Mouse (Mus musculus) embryonic facial prominence, embryonic 13.5 days (tissue): Measurements from ENCODE around the gene Dcst1. TPM values are rescaled to one million over a fixed set of nuclear protein-coding genes. Genes with fewer than 3 reads are reported as not detected.

Experiments
- ATAC-seq: fragments of 200-750 bp; cut with Nextera tagmentation; 2 replicates; pipeline ENCODE4 v1.8.0; 2017; ENCODE audit warnings: low read depth; ENCODE audit not compliant: insufficient number of reproducible peaks, insufficient read depth, low FRiP score, low TSS enrichment
- H3K27ac ChIP-seq: fragments of 300-500 bp; sonication (generic); 2 replicates; pipeline ENCODE4 v1.5.1; 2015; ENCODE audit warnings: moderate library complexity, mild to moderate bottlenecking, inconsistent platforms
- H3K27me3 ChIP-seq: fragments of 300-500 bp; sonication (generic); 2 replicates; pipeline ENCODE4 v1.6.1; 2015; ENCODE audit warnings: mild to moderate bottlenecking, inconsistent platforms
- H3K36me3 ChIP-seq: fragments of 300-500 bp; sonication (generic); 2 replicates; pipeline ENCODE4 v1.6.1; 2015; ENCODE audit warnings: mild to moderate bottlenecking, inconsistent platforms
- H3K4me1 ChIP-seq: fragments of 300-500 bp; sonication (generic); 2 replicates; pipeline ENCODE4 v1.6.1; 2015; ENCODE audit warnings: inconsistent platforms
- H3K4me2 ChIP-seq: fragments of 300-500 bp; sonication (generic); 2 replicates; pipeline ENCODE4 v1.6.1; 2015; ENCODE audit warnings: moderate library complexity, mild to moderate bottlenecking, inconsistent platforms
- H3K4me3 ChIP-seq: fragments of 300-500 bp; sonication (generic); 2 replicates; pipeline ENCODE4 v1.5.1; 2015; ENCODE audit warnings: mild to moderate bottlenecking, inconsistent platforms
- H3K9ac ChIP-seq: fragments of 300-500 bp; sonication (generic); 2 replicates; pipeline ENCODE4 v1.6.1; 2015; ENCODE audit warnings: mild to moderate bottlenecking, inconsistent platforms
- H3K9me3 ChIP-seq: fragments of 300-500 bp; sonication (generic); 2 replicates; pipeline ENCODE4 v1.6.1; 2016; ENCODE audit warnings: inconsistent platforms
- WGBS: fragments of 180-500 bp; shearing (Covaris S2); methylation state at CpG from one replicate; pipeline ENCODE4 v1.1.7; 2015; ENCODE audit warnings: mixed read lengths; 5-methylcytosine and 5-hydroxymethylcytosine counted together
- polyA plus RNA-seq: library from polyadenylated mRNA; unstranded; fragments of >200 nt; fragmentation: Nextera tagmentation; extraction: Ambion mirVana; gene quantifications from 2 replicates; pipeline ENCODE4 v1.2.1, GENCODE M21; 2015

The Dcst1 gene
- polyA plus RNA-seq, 1 experiment from 2014 or later, result 0.44 TPM

DNA sequence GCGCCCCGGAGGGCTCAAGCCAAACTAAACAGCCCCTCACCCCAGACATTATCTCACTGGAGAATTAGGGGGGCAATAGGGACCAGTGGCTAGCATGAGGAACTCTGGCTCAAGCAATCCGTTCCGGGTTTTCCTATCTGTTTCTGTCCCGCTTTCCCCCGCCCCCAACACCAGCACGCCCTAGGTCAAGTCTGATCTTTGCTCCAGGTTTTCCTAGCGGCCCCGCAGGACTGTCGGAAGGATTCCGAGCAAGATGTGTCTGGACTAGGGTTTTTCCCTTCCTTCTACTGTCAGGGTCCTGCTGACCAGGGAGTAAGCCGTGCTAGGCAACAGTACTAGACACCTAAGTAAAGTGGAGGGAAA lies 29.8 kb upstream of the Dcst1 start:
- Histone ChIP-seq H3K9ac (peak overlapping the region; percentile 69), H3K4me2 (peak overlapping the region; percentile 94), H3K4me1 (peaks cover 57% of the 10 kb centered on the region), H3K36me3 (no peaks in the 10 kb centered on the region), H3K9me3 (no peaks in the 10 kb centered on the region), H3K4me3 (peak overlapping the region; percentile 56), H3K27ac (peak overlapping the region; percentile 89), H3K27me3 (peaks cover 29% of the 10 kb centered on the region)
- 0% methylated on average over 12 of the region's 12 CpGs for WGBS
- no peak for ATAC-seq

DNA sequence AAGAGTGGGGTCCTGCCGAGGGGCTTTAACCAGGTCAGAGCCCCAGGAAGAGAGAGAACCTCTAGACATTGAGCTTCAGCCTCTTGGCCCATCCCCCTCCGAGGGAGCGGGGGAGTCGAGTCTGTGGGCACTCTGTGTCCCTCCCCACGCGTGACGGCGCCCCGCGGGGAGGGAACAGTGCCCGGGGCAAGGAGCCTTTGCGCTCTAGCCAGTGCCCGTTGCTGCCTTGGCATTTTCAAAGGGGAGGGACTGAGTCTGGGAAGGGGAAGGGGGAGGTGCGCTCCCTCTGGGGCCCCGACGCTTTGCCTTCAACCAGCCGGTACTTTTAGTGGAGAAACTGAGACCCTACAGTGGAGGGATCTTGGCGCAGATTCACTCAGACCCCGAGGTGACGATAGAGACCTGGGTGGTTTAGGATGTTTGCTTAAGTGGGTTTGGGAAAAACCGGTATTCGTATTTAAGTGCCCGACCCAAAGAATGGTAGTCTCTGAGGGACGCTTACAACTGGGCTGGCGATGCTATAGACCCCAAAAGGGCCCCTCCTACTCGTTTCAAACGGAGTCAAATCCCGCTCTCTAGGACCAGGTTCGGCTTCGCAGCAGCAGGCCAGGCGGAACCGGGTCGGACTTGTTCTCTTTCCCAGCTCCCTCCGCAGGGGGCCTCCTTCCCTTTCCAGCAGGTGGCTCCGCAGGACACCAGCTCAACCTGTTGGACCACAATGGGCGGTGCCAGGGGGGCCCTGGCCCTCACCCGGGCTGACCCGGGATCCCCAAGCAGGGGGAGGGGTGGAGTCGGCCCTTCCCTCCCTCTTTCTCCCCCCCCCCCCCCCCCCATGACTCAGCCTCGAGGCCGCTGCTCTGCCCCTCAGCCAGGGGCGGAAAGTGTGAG lies 29.2 kb upstream of the Dcst1 start, which contains the start of gene Zbtb7b:
Gene Zbtb7b, minus strand, starts transcription at position 771 of the 888 bp plus-strand sequence.
- no peaks in the 10 kb centered on the region for H3K9me3 ChIP-seq
- H3K4me3 ChIP-seq, result peak within 1 kb of the TSS; percentile 56
- H3K27me3 ChIP-seq, result peaks cover 29% of the 10 kb centered on the region
- peak within 1 kb of the TSS; percentile 70 for H3K9ac ChIP-seq
- WGBS, result under 1% methylated on average over 40 of the region's 42 CpGs
- H3K4me2 ChIP-seq, result peak within 1 kb of the TSS; percentile 94
- H3K27ac ChIP-seq, result peak within 1 kb of the TSS; percentile 89
- no peaks in the 10 kb centered on the region for H3K36me3 ChIP-seq
- peak; percentile 53 for ATAC-seq
- peaks cover 57% of the 10 kb centered on the region for H3K4me1 ChIP-seq

DNA sequence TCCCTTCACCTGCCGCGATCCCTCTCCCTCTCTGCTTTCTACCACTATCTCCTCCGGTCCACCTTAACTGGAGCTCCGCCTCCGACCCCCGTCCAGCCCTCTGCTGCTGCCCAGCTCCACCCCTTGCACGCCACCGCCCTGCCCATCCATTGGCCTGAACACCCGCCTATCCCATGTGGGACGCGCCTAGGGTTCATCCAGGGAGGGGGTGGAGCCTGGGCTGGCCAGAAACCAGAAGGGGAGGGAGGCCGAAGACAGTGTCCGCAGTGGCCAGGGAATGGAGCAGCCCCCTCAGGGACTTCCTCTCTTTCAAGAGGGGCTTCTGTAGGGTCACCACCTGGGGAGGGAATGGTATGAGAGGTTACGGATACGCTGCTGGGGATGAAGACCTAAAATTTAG lies 28.6 kb upstream of the Dcst1 start:
- H3K27me3 ChIP-seq, result peaks cover 29% of the 10 kb centered on the region
- H3K27ac ChIP-seq, result peak overlapping the region; percentile 89
- no peaks in the 10 kb centered on the region for H3K9me3 ChIP-seq
- H3K4me2 ChIP-seq, result peak overlapping the region; percentile 94
- ATAC-seq, result peak; percentile 91
- peak overlapping the region; percentile 56 for H3K4me3 ChIP-seq
- peak overlapping the region; percentile 69 for H3K9ac ChIP-seq
- peaks cover 57% of the 10 kb centered on the region for H3K4me1 ChIP-seq
- no peaks in the 10 kb centered on the region for H3K36me3 ChIP-seq
- under 1% methylated on average over 15 of the region's 15 CpGs for WGBS

DNA sequence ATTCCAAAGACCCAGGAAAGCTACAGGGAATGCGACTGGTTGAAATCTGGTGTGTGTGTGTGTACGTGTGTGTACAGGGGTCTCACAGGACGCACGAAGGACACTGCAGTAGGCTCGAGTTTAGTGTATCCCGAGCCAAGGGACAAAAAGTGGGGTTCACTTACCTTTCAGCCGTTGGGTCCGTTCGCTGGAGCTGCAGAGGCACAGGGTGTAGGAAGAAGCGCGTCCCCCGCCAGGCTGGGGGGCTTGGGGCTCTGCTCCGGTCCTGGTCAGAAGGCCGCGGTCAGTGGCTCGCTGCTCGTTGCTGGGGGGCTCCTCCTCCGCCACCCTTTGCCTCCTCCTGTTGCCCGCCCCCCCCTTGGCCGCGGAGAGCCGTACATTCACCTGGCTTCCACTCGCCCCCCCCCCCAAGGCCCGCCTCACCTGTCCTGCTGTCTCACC lies 27.8 kb upstream of the Dcst1 start:
- Histone ChIP-seq H3K4me1 (peaks cover 59% of the 10 kb centered on the region), H3K9ac (peak overlapping the region; percentile 68), H3K27me3 (peaks cover 29% of the 10 kb centered on the region), H3K4me3 (peak overlapping the region; percentile 56), H3K4me2 (peak overlapping the region; percentile 94), H3K9me3 (no peaks in the 10 kb centered on the region), H3K36me3 (no peaks in the 10 kb centered on the region), H3K27ac (peak overlapping the region; percentile 62; the same call in 1 of the 2 replicates)
- ATAC-seq, result no peak
- under 1% methylated on average over 20 of the region's 24 CpGs for WGBS

DNA sequence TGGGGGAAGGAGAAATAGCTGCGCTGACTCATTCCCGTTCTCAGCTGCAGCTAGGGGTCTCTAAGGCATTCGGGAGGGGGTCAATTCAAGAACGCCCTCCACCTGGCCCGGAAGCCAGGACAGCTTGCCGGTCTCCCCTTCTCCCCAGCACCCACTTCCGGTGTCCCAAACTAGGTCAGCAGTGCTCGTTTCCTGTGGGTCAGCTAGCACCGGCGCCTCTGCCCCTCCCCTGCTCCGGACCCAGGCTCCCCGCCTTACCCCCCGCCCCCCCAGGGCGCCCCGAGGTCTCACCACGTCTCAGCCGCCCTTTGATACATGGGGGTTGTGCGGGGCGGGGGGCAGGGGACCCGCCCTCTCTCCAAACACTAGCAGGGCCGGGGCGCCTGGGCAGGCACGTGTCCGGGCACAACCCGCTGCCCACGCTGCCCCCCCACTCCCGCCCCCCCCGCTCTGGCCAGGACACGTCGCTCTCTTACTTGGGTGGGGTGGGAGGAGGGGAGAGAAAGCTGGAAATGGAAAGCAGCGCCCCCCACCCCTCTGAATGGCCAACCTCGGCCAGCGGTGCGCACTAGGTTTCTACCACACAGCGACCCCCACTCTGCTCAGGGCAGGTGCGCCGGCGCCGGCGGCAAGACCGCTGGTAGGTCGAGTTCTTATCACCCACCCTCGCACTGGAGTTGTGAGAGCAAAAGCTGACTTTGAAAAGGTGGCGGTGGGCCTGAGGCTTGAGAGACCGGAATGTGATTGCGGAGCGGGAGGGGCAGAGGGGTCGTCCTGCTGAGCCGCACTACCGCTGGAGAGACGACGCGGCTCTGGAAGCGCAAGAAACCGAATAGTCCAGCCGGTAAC lies 26.8 kb upstream of the Dcst1 start:
- under 1% methylated on average over 54 of the region's 56 CpGs for WGBS

DNA sequence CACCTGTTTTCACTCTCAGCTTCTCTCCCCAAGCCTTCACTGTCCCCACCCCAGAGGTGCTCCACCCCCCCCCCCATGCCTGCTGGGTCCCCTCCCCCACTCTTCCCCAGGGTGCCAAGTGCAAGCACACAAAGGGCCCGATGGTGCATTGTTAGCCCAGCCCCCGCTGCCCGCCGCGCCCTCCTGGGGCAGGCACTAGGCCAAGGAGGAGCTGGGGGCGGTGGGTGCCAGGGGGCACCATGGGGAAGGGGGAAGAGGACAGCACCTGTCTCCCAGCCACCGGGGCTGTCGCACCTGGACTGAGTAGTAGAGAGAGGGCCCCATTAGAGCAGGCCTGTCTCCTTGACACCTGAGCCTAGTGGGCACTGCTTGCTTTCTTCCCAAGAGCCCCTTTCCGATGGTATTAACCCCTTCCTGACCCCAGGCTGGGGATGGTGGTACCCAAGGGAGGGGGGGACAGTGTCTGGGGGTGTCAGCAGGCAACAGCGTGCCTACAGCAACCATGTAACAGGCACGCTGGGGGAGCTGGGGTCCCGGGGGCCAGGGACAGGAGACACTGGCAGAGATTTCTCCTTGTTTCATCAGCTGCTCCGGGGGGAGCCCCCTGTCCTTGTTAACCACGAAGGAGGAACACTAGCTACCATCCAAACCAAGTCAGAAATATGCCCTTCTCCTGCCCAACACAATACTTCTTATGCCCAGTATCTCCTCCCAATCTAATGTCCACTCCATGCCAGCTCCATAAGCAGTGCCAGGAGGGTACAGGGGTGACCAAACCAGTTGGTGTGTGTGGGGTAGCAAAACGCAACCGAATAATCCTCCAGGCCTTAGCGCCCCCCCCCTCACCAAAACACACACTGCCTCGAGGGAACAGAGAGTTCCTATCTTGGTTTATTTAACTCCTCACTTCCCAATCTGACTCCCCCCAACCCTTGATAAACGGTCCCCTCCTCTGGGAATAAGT lies 25.9 kb upstream of the Dcst1 start:
- Histone ChIP-seq H3K36me3 (no peaks in the 10 kb centered on the region), H3K4me2 (peak overlapping the region; percentile 94), H3K27ac (peak overlapping the region; percentile 16; the same call in 1 of the 2 replicates), H3K4me3 (peak overlapping the region; percentile 56), H3K9ac (peak overlapping the region; percentile 68), H3K9me3 (no peaks in the 10 kb centered on the region), H3K4me1 (peaks cover 68% of the 10 kb centered on the region), H3K27me3 (peaks cover 29% of the 10 kb centered on the region)
- WGBS, result 8% methylated on average over 19 of the region's 19 CpGs
- no peak for ATAC-seq

More for the DNA sequence above, 26.8 kb upstream of the Dcst1 start:
- H3K4me1 ChIP-seq, result peaks cover 68% of the 10 kb centered on the region
- peaks cover 29% of the 10 kb centered on the region for H3K27me3 ChIP-seq
- H3K9ac ChIP-seq, result peak overlapping the region; percentile 68
- ATAC-seq, result no peak
- H3K36me3 ChIP-seq, result no peaks in the 10 kb centered on the region
- H3K4me3 ChIP-seq, result peak overlapping the region; percentile 56
- H3K4me2 ChIP-seq, result peak overlapping the region; percentile 94
- peak overlapping the region; percentile 22; the same call in 1 of the 2 replicates for H3K27ac ChIP-seq
- no peaks in the 10 kb centered on the region for H3K9me3 ChIP-seq

DNA sequence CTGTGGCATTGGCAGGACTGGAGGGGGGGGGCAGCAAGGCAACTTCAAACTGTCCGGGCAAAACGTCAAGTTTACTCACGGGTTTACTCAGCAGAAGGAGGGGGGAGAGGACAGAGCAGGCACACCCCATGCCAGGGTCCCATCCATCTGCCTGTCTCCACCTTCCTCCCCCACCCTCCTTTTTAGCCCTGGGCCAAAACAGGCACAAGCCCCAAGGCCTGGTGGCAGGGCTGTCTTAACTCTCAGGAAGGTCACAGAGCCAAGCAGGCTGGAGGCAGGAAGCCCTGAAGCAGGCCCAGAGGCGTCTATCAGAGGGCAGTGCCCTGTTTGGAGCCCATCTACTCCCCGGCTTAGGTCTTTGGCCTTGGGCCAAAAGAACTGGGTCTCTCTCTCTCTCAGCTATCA lies 25.1 kb upstream of the Dcst1 start:
- Histone ChIP-seq H3K4me2 (peak overlapping the region; percentile 94; the same call in 1 of the 2 replicates), H3K27me3 (peaks cover 29% of the 10 kb centered on the region), H3K9me3 (no peaks in the 10 kb centered on the region), H3K36me3 (no peaks in the 10 kb centered on the region), H3K4me1 (peaks cover 66% of the 10 kb centered on the region), H3K9ac (no peak overlapping the region), H3K27ac (peak overlapping the region; percentile 16; the same call in 1 of the 2 replicates), H3K4me3 (no peak overlapping the region)
- 52% methylated on average over 5 of the region's 5 CpGs for WGBS
- ATAC-seq, result no peak

DNA sequence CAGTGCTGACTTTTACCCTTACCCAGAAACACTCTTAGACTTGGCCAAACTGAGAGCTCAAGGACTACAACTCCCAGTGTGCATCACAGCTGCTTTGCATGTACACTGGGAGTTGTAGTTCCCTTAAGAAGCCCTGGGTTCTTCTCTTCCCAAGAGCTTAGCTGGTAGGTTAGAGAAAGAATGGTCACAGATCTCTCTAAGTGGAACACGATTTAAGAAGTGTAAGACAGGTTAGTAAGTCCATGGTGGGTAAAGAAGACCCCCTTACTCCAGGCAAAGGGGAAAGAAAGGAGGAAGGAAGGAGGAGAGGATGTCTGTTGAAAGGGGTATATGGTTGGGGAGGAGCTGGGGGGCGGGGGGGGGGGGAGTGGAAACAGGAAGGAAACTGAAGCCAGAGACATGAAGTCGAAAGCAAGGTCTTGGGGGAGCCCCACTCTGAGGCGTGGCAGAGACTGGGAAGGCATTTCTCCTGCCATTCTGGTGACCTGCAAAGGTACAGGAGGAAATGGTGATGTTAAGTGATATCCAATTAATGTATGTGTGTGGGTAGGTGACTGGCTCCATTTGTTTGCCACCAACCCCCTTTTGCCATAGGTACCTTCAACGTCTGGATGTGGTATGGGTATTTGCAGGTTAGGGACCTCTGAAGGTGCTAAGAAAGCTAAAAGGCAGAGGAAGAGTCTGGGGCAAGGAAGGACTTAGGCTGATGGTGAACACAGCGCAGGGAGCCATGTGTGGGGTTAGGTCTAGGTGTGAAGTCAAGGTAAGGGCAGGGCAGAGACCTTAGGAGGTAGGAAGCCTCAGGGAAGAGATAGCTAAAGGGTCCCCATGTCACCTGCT lies 24.1 kb upstream of the Dcst1 start:
- H3K36me3 ChIP-seq, result no peaks in the 10 kb centered on the region
- H3K9me3 ChIP-seq, result no peaks in the 10 kb centered on the region
- H3K27me3 ChIP-seq, result peaks cover 29% of the 10 kb centered on the region
- no peak overlapping the region for H3K4me3 ChIP-seq
- 54% methylated on average over 6 of the region's 6 CpGs for WGBS
- no peak overlapping the region for H3K27ac ChIP-seq
- H3K9ac ChIP-seq, result no peak overlapping the region
- ATAC-seq, result no peak
- peaks cover 66% of the 10 kb centered on the region for H3K4me1 ChIP-seq
- no peak overlapping the region for H3K4me2 ChIP-seq

DNA sequence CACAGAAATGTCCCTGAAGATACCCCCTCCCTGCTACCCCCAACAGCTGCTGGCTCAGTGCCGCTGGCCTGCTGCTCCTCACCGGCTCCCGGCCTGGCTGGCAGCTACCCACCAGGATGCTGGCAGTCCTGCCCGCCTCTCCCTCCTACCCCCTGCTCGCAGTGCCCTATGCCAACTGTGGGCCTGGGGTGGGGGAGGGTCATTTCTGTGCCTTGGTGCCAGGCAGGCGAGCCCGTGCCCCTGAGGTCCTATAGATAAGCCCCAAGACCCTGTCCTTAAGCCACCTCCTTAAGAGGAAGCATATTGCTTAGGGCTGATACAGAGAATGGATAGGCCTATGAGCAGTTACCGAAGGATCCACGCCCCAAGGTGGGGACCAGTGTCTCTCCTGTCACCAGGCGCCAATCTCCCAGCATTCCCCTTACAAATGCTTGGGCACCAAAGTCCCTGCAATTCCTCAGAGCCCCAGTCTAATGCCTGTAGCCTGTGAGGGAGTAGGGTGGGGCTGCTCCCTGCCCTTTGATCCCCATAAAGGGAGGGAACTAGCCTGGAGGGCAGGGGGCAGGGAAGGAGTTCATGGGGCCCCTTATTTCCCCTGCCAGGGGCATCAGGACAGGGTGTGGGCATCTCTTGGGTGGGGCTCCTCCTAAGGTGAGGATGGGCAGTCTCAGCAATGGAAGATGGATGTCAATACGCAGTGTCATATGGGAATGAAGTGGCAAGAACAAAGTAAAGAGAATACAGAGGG lies 23.3 kb upstream of the Dcst1 start:
- peaks cover 64% of the 10 kb centered on the region for H3K4me1 ChIP-seq
- H3K9ac ChIP-seq, result no peak overlapping the region
- H3K9me3 ChIP-seq, result no peaks in the 10 kb centered on the region
- H3K4me2 ChIP-seq, result 0 out of 2 replicates have a peak overlapping the region, but pooled peaks have one; percentile 2
- no peak for ATAC-seq
- H3K27me3 ChIP-seq, result peaks cover 29% of the 10 kb centered on the region
- H3K4me3 ChIP-seq, result no peak overlapping the region
- H3K27ac ChIP-seq, result no peak overlapping the region
- 69% methylated on average over 11 of the region's 11 CpGs for WGBS
- H3K36me3 ChIP-seq, result no peaks in the 10 kb centered on the region
